Mouse (Mus musculus): ENCODE measurements around the gene Krtap2-4.

GRCm38 (mm10) chr11:99646444-99646843 is 31.8 kb upstream of the Krtap2-4 start:
- TF ChIP-seq CTCF (IDR thresholded peaks at IDR 0.05; ENCODE audit: low read depth) (no peak), EP300 (IDR thresholded peaks at IDR 0.05; ENCODE audit: low read depth) (no peak)

Data from heart, postnatal 0 days (tissue).